Mouse (Mus musculus): ENCODE measurements around the gene Bcl3.

Bcl3 gene

DNA sequence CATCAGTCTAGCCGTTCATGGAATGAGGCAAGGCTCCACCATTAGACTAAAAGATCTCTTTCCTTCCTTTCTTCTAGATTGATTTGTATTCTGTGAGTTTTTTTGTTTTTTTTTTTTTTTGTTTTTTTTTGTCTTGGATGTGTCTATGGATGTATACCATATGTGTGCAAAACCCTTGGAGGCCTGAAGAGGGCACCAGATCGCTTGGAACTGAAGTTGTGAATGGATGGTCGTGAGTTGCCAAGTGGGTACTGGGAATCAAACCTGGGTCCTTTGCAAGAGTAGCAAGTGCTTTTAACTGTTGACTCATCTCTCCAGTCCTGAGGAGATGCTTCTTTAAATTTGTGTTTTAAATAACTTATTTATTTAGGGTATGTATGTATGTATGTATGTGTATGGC, 11.5 kb upstream of the Bcl3 start:
- no peak for DNase-seq (ENCODE audit: low spot score)

DNA sequence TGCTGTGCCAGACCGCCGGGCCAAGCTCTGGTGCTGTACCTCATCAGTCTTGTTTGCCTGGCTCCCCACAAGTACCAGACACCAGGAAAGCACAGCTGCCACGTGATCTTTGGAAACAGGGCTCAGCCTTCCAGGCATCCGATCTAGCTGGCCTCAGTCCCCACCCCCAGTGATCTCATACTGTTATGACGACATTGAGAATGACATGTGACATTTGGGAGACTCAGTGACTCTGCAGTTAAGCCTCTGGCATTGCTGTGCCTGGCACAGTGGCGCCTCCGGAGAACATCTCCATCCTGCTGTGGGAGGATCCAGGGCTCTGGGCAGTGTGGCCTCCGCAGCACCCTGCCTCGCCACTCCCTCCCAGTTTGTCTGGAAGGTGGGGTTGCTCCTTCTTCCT, 9.3 kb upstream of the Bcl3 start:
- DNase-seq (ENCODE audit: low spot score) = no peak

DNA sequence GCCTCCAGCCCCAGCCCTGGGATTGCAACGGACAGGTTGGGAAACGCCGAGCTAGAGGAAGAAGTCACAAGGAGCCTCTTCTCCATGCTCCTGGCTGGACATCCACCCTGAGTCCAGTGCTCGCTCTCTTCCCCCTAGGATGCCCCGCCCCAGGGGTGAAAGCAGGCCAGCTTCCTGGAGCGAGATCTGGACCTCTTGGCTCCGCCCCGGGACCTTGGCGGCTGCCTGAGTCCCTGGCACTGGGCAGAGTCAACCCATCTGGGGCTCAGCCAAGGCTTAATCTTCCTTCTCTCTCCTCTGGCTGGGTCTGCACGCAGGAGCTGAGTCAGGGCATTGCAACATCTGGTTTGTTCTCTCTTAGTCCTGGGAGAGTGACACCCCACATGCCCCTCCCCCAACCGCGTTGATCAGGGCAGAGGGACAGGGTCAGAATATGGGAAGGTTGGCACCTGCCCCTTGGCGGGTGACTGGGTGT, 8.1 kb upstream of the Bcl3 start:
- peak; percentile 97 for DNase-seq (ENCODE audit: low spot score)

DNA sequence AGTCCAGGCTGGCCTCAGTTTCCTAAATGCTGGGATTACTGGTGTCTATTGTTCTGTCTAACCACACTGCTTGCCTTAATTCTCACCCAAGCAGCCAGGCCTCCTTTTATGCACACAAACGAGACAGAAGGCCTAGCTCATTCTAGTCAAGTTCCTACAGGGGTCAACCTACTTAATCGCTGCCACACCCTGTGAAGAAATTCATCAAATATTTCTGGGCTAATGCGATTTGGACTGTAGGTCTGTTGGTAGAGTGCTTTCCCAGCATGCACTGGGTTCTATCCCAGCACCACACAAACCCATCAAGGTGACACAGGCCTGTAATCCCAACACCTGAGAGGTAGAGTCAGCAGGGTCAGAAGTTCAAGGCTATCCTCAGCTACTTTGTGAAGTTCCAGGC, 7.1 kb upstream of the Bcl3 start:
- no peak for DNase-seq (ENCODE audit: low spot score)

DNA sequence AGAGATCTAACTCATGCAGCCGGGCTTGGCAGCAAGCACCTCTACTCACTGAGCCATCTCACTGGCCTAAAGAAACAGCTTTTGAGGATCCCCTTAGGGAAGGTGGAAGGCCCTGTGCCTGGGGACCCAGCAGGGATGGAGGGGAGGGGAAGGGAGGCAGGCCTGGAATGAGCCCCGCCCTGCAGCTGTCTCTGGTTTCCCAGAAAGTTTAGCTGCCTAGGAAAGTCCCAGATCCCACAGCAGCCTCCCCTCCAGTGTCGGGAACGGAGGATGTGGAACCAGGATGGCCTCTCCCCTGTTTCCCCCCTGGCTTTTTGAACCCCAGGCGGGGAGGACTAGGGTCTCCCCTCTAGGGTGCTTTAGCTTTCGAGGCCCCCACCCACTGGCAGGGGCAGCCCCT, 4.2 kb upstream of the Bcl3 start:
- no peak for DNase-seq (ENCODE audit: low spot score)

DNA sequence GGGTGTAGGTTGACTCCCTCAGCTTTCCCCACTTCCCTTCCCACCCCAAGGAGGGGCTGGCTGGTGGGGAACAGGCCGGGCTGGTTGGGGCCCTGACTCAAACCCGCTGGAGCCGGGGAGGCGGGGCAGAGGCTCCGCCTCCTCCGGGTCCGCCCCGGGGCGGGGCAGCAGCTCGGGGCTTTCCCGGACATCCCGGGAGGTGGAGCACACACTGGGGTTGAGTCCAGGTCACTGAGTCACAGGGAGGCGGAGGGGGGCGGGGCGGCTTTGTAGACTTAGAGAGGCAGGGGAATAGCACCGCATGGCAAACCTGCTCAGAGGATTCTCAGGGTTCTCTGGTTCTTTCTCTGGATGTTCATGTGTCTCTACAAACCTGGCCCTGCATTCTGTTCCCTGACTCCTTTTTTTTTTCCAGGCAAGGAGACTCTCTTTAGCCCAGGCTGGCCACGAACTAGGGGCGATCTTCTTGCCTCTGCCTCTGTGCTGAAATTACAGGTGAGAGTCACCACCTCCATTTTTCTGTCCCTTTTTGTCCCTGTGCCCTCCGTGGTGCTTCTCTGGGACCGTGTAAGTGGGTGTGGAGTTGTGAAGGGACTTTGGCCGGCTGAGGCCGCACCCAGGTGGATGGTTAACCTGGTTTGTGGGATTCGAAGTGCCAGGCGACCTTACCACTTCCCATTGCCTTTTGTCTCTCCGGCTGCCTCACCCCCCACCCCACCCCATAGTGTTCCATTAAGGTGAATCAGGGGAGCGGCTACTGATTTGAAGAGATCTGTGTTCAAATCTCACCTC, 1.8 kb upstream of the Bcl3 start:
- peak; percentile 88 for DNase-seq (ENCODE audit: low spot score)

DNA sequence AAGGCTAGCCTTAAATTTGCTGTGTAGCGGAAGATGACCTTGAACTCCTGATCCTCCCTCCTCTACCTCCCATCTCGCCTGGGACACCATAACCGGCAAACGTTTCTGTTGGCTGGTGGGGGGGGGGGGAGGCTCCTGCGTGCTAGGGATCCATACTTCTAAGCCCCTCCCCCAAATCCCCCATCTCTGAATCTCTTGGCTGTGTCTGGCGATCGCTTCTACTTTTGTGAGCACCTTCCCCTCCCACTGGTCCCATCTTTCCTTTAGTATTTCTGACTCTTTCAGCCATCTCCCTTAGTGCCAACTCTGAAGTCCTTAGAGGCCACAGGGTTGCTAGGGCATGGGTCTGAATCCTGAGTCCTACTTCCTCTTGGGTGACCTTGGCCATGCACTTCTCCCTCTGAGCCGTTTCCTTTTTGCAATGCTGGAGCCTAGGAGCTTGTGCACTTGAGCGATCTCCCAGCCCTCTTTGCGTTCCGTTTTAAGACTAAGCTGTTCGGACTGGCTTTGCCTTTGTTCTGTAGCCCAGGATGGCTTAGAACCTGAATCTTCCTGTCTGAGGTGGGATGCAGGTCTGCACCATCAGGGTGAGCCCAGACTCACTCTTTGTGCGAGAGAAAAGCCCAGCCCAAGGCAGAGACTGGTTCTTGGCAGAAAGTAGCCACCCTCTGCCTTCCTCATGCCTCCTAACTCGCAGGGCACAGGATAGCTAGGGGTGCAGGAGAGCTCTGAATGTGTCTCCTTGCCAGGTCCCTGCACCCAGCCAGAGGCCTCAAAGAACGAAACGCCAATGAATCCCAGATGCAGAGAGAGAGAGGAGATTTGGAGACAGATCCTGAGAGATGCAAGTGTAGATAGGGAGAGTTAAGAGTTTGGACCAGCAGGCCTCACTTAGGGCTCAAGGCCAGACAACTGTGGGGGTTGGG, 949 bp upstream of the Bcl3 start:
- DNase-seq (ENCODE audit: low spot score) = no peak

DNA sequence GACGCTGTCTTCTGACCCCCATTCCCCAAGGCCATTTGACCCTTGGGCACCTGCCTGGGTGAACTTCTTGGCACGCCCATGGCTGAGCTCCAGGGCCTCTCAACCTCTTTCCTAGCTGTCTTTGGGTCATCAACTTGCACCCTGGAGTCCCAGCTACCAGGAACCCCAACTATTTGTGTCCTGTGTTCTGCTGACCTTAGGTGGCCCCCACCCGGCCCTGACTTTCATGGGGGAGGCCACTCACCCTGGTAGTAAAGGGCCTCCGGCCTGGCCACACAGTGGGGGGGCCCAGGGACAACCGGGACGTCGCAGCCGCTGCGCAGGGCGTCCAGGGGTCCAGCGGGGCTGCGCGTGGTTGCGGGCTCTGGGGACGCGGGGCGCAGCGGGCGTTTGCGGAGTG, 377 bp downstream of the Bcl3 start:
- no peak for DNase-seq (ENCODE audit: low spot score)

DNA sequence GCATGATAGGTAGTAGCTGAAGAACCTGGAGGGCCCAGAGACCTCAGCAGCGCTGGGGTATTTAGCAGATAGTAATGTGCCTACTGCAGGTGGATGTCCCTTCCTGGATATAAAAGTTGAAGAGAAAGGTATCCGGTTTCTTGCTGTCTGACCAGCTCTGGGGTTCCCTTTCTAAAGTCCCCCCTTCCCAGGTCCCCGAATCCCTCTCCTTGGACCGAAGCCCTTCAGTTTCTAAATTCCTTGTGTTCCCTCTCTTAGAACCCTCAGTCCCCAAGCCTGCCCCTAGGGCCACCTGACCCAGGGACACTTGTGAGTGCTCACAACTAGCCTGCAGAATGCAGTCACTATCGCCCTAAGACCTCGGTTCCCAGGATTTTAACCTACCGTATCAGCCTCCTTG, 937 bp downstream of the Bcl3 start:
- DNase-seq (ENCODE audit: low spot score) = no peak

DNA sequence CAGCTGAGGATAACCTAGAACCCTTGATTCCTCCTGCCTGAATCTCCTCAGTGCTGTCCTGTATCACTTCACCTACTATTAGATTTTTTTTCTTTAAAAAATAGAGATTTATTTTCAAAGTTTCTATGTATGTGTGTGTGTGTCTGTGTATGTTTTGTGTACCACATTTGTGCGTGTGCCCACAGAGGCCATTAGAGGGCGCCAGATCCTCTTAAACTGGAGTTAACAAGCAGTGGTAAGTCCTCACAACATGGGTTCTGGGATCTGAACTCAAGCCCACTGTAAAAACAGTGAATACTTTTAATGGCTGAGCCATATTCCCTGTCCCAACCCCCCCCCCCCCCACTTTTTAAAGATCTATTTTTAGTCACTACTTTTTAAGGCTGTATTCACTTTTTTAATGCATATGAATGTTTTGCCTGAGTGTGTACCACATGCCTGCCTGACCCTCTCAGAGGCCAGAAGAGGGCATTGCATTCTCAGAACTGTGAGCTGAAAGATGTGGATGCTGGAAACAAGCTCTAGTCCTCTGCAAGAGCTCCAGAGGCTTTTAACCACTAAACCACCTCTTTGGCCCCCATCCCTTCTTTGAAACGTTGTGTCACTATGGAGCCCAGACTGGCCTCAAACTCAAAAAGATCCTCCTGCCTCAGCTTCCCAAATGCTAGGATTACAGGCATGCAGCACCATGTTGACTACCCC, 2.1 kb downstream of the Bcl3 start:
- no peak for DNase-seq (ENCODE audit: low spot score)

DNA sequence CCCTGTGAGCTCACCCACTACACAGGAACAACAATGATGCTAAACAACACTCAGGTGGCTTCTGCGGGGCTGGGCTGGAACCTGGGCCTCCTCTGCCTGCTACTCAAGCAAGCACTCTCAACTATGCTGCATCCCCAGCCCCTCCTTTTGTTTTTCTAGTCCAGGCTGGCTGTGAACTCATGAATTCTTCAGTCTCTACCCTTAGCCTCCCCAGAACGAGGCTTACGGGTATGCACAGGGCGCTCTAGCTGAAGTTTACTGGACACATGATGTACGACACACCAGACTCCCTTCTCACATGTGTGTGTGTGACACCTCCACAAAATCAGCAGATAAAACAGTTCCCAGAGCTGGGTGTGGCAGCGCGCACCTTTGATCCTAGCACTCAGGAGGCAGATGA, 3.7 kb downstream of the Bcl3 start:
- DNase-seq (ENCODE audit: low spot score) = no peak

DNA sequence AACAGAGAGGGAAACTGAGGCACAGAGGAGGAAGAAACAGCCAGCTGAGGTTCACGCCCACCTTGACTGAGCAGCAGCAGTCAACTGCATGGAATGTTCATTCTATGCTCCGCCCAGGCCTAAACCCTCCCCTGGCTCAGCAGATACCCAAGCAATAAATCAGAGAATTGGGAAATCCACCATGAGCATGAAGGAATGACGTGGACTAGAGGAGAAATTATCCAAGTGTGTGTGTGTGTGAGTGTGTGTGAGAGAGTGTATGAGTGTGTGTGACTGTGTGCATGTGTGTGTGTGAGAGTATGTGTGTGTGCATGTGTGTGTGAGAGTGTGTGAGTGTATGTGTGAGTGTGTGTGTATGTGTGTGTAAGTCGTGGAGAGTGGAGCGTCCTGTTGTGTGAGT, 4.1 kb downstream of the Bcl3 start:
- no peak for DNase-seq (ENCODE audit: low spot score)

DNA sequence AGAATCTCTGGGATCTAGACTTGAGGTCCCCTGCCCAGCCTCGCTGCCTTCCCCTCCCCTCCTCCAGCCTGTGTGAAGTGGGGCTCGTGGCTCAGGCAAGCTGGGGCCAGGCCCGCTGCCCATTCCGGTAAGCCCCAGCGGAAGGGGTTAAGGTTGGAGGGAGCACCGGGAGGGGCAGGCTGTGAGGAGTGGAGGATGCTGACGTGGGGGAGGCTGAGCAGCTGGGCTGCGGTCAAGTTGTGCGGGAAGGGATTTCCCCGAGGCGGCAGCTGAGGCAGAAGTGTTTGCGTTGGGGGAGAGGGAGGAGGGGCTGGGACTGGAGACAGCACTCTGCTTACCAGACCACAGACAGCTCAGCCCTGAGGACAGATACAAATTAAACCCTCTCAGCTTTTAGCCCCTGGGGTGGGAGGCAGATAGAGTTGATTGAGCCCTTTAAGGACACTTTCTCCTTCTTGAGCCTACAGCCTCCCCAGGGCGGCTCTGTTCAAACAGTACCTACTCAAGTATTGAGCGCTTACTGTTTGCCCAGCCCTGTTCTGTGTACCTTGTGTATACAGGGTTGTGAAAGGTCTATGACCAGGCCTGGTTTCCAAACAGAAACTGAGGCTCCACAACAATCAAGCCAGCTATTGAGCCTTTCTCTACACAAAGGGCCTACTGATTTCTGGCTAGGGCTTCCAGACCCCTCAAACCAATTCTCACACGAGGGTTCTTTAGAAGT, 5.0 kb downstream of the Bcl3 start:
- DNase-seq (ENCODE audit: low spot score) = peak; percentile 78

DNA sequence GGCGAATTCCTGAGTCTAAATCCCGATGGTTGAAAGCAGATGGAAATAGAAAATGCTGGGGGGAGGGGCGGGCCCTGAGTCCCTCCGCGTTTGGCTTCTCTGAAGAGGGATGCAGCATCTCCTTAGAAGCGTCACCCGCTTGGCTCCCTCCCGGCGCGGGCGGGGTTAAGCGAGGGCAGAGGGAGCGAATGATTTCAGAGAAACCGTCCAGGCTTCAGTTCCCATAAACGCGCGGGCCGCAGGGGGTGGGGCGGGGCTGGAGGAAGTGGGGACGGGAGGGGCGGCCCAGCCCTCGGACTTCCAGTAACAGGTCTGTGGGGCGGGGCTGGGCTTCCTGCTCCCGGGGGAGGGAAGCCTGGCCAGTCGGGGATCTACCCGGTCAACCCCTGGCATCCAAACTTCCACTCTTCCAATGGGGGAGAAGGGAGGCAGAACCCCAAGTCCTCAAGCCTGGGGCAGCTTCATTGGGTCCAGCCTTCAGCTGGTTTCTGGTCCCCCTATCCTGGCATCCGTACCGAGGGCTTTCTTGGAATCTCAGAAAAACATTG, 6.3 kb downstream of the Bcl3 start:
- DNase-seq (ENCODE audit: low spot score) = peak; percentile 81

DNA sequence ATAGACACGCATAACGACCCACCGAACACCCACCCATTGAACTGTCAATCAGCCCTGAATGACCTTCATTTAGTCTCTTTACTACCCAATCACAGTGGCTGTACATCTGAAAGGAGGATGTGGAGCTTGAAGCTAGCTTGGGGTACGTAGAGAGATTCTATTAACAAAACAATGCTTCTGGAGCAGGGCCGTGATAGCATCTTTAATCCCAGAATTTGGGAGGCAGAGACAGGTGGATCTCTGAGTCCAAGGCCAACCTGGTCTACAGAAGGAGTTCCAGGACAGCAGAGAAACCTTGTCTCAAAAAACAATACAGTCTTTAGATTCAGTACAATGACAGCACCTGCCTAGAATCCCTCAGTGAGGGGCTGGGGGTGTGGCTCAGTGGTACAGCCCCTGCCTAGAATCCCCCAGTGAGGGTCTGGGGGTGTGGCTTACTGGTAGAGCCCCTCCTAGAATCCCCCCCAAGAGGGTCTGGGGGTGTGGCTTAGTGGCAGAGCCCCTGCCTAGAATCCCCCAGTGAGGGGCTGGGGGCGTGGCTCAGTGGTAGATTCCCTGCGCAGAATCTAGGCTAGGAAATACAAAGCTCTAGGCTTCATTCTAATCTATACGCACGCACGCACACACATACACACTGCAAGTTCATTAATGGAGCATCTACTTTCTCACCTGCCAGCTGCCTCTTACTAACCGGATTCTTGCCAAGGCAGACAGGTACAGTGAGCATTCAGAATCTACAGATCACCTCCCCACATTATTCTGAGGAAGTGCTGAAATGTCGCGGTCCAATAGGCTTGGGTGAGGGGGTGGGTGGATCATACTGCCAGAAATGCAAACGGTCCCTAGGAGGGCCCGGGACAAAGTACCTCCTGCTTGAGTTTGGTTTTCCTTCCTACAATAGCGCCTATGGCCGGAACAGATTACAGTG, 7.0 kb downstream of the Bcl3 start:
- DNase-seq (ENCODE audit: low spot score) = no peak

DNA sequence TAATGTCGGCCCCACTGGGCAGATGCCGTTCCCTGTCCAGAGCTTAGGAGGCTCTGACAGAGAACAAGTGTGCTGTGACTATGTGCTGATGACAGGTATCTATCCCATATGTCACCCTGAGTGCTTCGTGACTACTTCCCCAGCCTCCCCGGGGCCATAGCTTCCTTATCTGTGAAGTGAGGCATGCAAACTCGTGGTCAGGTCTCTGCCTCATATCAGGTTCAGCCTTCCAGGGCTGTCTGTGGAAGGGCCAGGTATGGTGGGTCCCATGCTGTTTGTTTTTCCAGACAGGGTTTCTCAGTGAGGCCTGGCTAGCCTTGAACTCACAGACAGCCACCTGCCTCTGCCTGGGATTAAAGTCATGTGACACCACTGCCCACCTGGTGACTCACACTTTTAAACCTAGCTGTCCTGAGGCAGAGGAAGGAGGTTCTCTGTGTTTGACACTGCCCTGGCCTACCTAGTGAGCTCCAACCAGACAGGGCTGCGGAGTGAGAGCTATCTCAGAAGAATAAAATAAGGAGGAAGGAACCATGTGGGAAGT, 8.9 kb downstream of the Bcl3 start:
- no peak for DNase-seq (ENCODE audit: low spot score)

DNA sequence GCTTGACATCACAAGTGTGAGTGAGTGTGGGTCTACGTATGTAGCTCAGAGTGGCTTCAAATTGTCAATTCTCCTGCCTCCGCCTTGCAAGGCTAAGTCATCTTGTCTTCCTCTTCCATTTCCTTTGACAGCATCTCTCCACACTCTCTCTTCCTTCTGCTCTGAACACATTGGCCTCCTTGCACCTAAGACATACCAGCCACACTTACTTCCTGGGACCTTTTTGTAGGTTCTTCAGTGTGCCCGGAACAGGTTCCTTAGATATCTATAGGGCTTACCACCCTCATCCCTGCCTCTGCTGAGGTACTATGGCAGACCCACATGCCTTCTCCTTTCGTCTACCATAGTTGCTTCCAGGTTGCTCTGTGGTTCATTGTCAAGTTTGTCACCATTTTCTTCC, 9.4 kb downstream of the Bcl3 start:
- no peak for DNase-seq (ENCODE audit: low spot score)

DNA sequence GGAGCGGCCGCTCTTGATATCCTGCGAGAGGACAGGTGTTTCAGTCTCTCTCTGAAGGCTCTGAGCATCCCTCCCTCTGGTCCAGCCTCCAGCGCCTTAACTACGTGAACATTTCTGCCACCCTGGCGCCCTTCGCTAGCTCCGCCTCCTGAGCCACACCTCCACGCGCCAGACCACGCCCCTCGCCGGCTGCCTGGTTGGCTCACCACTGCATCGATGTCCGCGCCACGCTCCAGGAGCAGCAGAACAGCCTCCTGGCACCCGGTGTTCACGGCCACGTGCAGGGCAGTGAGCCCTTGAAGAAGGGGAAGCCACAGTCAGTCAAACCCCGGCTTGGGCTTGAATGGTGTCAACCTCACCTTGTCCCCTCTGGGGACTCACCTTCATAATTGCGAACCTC, 11.5 kb downstream of the Bcl3 start:
- no peak for DNase-seq (ENCODE audit: low spot score)

DNA sequence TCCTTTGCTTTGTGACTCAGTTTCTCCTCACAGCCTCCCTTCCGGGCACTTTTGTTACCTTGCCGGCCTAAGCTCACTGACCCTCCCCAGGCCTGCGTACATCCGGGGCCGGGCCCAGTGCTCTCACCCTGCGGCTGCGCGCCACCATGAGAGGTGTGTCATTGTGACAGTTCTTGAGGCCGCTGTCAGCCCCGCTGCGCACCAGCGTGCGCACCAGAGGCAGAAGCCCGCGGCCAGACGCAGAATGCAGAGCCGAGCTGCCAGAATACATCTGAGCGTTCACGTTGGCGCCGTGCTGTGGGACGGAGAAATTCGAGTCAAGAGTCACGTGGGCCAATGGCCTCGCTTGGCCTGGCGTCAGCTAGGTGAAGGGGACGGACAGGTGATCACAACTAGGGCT, 13.2 kb downstream of the Bcl3 start:
- DNase-seq (ENCODE audit: low spot score) = no peak

DNA sequence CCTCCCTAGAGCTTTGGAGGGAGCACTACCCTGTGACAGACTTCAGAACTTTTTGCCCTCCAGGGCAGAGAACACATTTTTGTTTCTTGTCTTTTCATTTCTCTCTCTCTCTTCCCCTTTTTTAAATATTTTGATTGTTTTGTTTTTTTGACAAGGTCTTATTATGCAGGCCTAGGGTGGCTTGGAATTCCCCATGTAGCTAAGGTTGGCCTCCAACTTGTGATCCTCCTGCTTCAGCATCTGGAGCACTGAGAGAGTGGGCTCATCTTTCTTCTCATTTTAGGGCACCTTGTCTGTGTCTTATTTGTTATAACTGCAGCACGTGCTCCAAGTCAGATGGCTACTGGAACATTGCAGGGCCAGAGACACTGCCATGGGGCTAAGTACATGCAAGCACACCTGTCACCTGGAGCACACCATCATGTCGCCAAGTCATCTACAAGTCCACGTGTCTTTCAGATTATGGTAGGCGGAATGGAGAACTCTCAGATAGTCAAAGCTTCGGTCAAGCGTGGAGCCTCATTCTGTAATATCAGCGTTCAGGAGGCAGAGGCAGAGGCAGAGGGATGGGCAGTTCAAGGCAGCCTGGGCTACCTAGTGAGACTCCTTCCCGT, 16.1 kb downstream of the Bcl3 start:
- no peak for DNase-seq (ENCODE audit: low spot score)
